Mouse (Mus musculus) C2C12 (cell line): ENCODE results near the gene Ptpn6.

Experiments used
- CEBPB ChIP-seq: IDR thresholded peaks from one replicate; pipeline ENCODE4 v1.6.1; 2011; ENCODE audit warnings: low read depth, mild to moderate bottlenecking, control low read depth, moderate library complexity
- CTCF ChIP-seq: IDR thresholded peaks from one replicate; pipeline ENCODE4 v1.5.1; 2011; ENCODE audit not compliant: control insufficient read depth, insufficient read depth, insufficient read length
- MAX ChIP-seq: IDR thresholded peaks from one replicate; pipeline ENCODE4 v1.6.1; 2011; ENCODE audit warnings: mild to moderate bottlenecking, control low read depth
- MYOD1 ChIP-seq: IDR thresholded peaks from one replicate; pipeline ENCODE4 v1.6.1; 2011; ENCODE audit warnings: low read depth; ENCODE audit not compliant: control insufficient read depth, insufficient read length
- MYOG ChIP-seq: IDR thresholded peaks from one replicate; pipeline ENCODE4 v1.6.1; 2011; ENCODE audit not compliant: control insufficient read depth, insufficient read length; ENCODE audit errors: extremely low read depth
- USF1 ChIP-seq: IDR thresholded peaks from one replicate; pipeline ENCODE4 v1.6.1; 2011; ENCODE audit warnings: low read depth, mild to moderate bottlenecking, control low read depth, moderate library complexity

DNA sequence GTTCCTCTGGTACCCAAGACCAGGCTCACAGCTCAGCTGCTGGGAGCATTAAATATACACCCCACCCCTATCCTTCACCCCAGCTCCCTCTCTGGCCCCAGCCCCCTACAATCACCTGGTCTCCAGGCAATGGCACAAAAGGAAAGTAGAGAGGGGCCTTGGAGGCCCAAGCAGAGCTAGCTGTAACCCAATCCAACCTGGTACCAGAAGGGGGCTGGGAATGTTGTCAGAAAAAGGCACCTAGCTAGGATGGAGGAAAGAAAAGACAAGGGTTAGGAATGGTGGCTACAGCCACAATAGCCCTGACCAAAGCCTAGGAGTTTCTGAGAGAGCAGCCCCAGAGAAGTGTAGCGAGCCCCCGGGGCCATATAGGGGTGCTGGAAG, 20.3 kb upstream of the Ptpn6 start:
- TF ChIP-seq CTCF: no peak
- TF ChIP-seq USF1: no peak
- no peak for TF ChIP-seq MYOG
- TF ChIP-seq MYOD1: no peak
- no peak for TF ChIP-seq CEBPB
- no peak for TF ChIP-seq MAX
